Mouse (Mus musculus) embryonic fibroblast, embryonic 13.5 days (primary cell): Measurements from ENCODE around the gene Cradd. TPM values are rescaled to one million over a fixed set of nuclear protein-coding genes. Genes with fewer than 3 reads are reported as not detected.

Experiments used
- H3K27ac ChIP-seq: 2 replicates; pipeline ENCODE4 v1.5.1; 2012; ENCODE audit warnings: low read length, control low read depth, inconsistent platforms; ENCODE audit not compliant: insufficient read depth
- H3K4me1 ChIP-seq: 2 replicates; pipeline ENCODE4 v1.6.1; 2011; ENCODE audit warnings: low read length; ENCODE audit not compliant: control insufficient read depth, insufficient read depth
- H3K4me3 ChIP-seq: 2 replicates; pipeline ENCODE4 v1.5.1; 2011; ENCODE audit warnings: mild to moderate bottlenecking, control low read depth, low read length; ENCODE audit not compliant: insufficient read depth
- CTCF ChIP-seq: IDR thresholded peaks from 2 replicates; pipeline ENCODE4 v1.5.1; 2011; ENCODE audit warnings: mild to moderate bottlenecking, control low read depth, low read length, moderate library complexity, borderline replicate concordance; ENCODE audit not compliant: insufficient read depth
- POLR2A ChIP-seq: IDR thresholded peaks from 2 replicates; pipeline ENCODE4 v1.6.1; 2011; ENCODE audit warnings: low read depth, mild to moderate bottlenecking, control low read depth, low read length, moderate library complexity
- polyA plus RNA-seq: library from polyadenylated mRNA; stranded (reverse); fragments of >200 nt; gene quantifications from 2 replicates; pipeline ENCODE4 v1.2.4, GENCODE M21; 2011; ENCODE audit warnings: low read depth; ENCODE audit not compliant: missing spikeins, insufficient read length

The Cradd gene
- polyA plus RNA-seq, 1 experiment, result 5.7 TPM

- Histone ChIP-seq H3K4me1 (no peaks in the 10 kb centered on the region), H3K4me3 (no peak overlapping the region), H3K27ac (no peak overlapping the region)
- TF ChIP-seq CTCF (no peak), POLR2A (no peak)
Measured at GRCm38 (mm10) chr10:95280327-95280726, 43.6 kb downstream of the Cradd start.

- no peak overlapping the region for H3K4me3 ChIP-seq
- H3K27ac ChIP-seq, result no peak overlapping the region
- H3K4me1 ChIP-seq, result no peaks in the 10 kb centered on the region
- no peak for TF ChIP-seq CTCF
Measured at GRCm38 (mm10) chr10:95279459-95279858, 44.5 kb downstream of the Cradd start.

- Histone ChIP-seq H3K4me3 (no peak overlapping the region), H3K27ac (no peak overlapping the region), H3K4me1 (no peaks in the 10 kb centered on the region)
- TF ChIP-seq POLR2A, result no peak
- no peak for TF ChIP-seq CTCF
Measured at GRCm38 (mm10) chr10:95278085-95278484, 45.8 kb downstream of the Cradd start.

- no peak overlapping the region for H3K4me3 ChIP-seq
- H3K27ac ChIP-seq, result no peak overlapping the region
- no peak for TF ChIP-seq CTCF
- no peak for TF ChIP-seq POLR2A
- no peaks in the 10 kb centered on the region for H3K4me1 ChIP-seq
Measured at GRCm38 (mm10) chr10:95275488-95275887, 48.4 kb downstream of the Cradd start.

GRCm38 (mm10) chr10:95273226-95273625 is 50.7 kb downstream of the Cradd start:
- Histone ChIP-seq H3K27ac (no peak overlapping the region), H3K4me1 (no peaks in the 10 kb centered on the region), H3K4me3 (no peak overlapping the region)
- no peak for TF ChIP-seq POLR2A
- TF ChIP-seq CTCF, result no peak

- no peak overlapping the region for H3K27ac ChIP-seq
- no peaks in the 10 kb centered on the region; the same call in 1 of the 2 replicates for H3K4me1 ChIP-seq
- no peak for TF ChIP-seq POLR2A
- no peak for TF ChIP-seq CTCF
- no peak overlapping the region for H3K4me3 ChIP-seq
Measured at GRCm38 (mm10) chr10:95269151-95269550, 54.8 kb downstream of the Cradd start.

GRCm38 (mm10) chr10:95268366-95268765 is 55.6 kb downstream of the Cradd start:
- Histone ChIP-seq H3K4me1 (no peaks in the 10 kb centered on the region; the same call in 1 of the 2 replicates), H3K27ac (no peak overlapping the region), H3K4me3 (no peak overlapping the region)
- TF ChIP-seq POLR2A (no peak), CTCF (no peak)

- TF ChIP-seq POLR2A, result no peak
- no peak for TF ChIP-seq CTCF
- H3K4me1 ChIP-seq, result no peaks in the 10 kb centered on the region; the same call in 1 of the 2 replicates
- H3K27ac ChIP-seq, result no peak overlapping the region
- H3K4me3 ChIP-seq, result no peak overlapping the region
Measured at GRCm38 (mm10) chr10:95266983-95267382, 57.0 kb downstream of the Cradd start.

GRCm38 (mm10) chr10:95266041-95266762 is 57.7 kb downstream of the Cradd start:
- H3K4me1 ChIP-seq, result no peaks in the 10 kb centered on the region; the same call in 1 of the 2 replicates
- no peak overlapping the region for H3K27ac ChIP-seq
- no peak overlapping the region for H3K4me3 ChIP-seq
- TF ChIP-seq POLR2A (no peak), CTCF (no peak)

GRCm38 (mm10) chr10:95265576-95265975 is 58.4 kb downstream of the Cradd start:
- Histone ChIP-seq H3K4me3 (no peak overlapping the region), H3K27ac (no peak overlapping the region), H3K4me1 (no peaks in the 10 kb centered on the region; the same call in 1 of the 2 replicates)
- TF ChIP-seq CTCF (no peak), POLR2A (no peak)
